Mouse (Mus musculus): ENCODE results near the gene Fbxo41. TPM values are rescaled to one million over a fixed set of nuclear protein-coding genes. Genes with fewer than 3 reads are reported as not detected.

Gene Fbxo41
- polyA plus RNA-seq, 1 experiment from 2014 or later, result 10.0 TPM

- Histone ChIP-seq H3K36me3 (ENCODE audit: control insufficient read depth, insufficient read depth, low read length) (no peaks in the 10 kb centered on the region), H3K27ac (ENCODE audit: low read depth, low read length) (no peak within 1 kb of the TSS), H3K27me3 (ENCODE audit: control insufficient read depth, insufficient read depth, low read length) (0 out of 2 replicates have a peak, but pooled peaks cover 2% of the 10 kb centered on the region), H3K4me3 (ENCODE audit: low read depth, low read length) (no peak within 1 kb of the TSS), H3K9me3 (ENCODE audit: control insufficient read depth, low read length) (no peaks in the 10 kb centered on the region), H3K4me2 (ENCODE audit: low read depth, low read length) (no peak within 1 kb of the TSS), H3K9ac (replicated peaks; ENCODE audit: low read depth, low read length) (no peak within 1 kb of the TSS), H3K4me1 (ENCODE audit: control insufficient read depth, insufficient read depth, low read length) (no peaks in the 10 kb centered on the region)
- ATAC-seq (ENCODE audit: low read depth), result no peak
- WGBS, result 11% methylated on average over 28 of the region's 28 CpGs
Measured at GRCm38 (mm10) chr6:85423836-85424379, 78.9 kb downstream of the Fbxo41 start, which contains the start of gene Noto. TSS of gene Noto (plus strand) at chr6:85423886.

Other genes with a start within 250 kb of the Fbxo41 start
- 21.3 and 29.7 TPM in 2 replicates for gene Sfxn5, start 169.6 kb downstream of the Fbxo41 start, polyA plus RNA-seq (2014; fragmentation: Nextera tagmentation; extraction: Ambion mirVana)
- 15.6 and 20.5 TPM in 2 replicates for gene Rab11fip5, start 128.4 kb downstream of the Fbxo41 start, polyA plus RNA-seq (2014; fragmentation: Nextera tagmentation; extraction: Ambion mirVana)
- not detected in 2 replicates for gene Noto, start 79.1 kb downstream of the Fbxo41 start, polyA plus RNA-seq (2014; fragmentation: Nextera tagmentation; extraction: Ambion mirVana)
- gene Smyd5, start 71.0 kb downstream of the Fbxo41 start, polyA plus RNA-seq (2014; fragmentation: Nextera tagmentation; extraction: Ambion mirVana), result 58.8 and 67.0 TPM in 2 replicates
- gene Cct7, start 51.5 kb downstream of the Fbxo41 start, polyA plus RNA-seq (2014; fragmentation: Nextera tagmentation; extraction: Ambion mirVana), result 595 and 603 TPM in 2 replicates
- 21.4 and 23.0 TPM in 2 replicates for gene Pradc1, start 51.0 kb downstream of the Fbxo41 start, polyA plus RNA-seq (2014; fragmentation: Nextera tagmentation; extraction: Ambion mirVana)
- gene Egr4, start 10.6 kb upstream of the Fbxo41 start, polyA plus RNA-seq (2014; fragmentation: Nextera tagmentation; extraction: Ambion mirVana), result not detected in 2 replicates
- gene Alms1, start 84.5 kb upstream of the Fbxo41 start, polyA plus RNA-seq (2014; fragmentation: Nextera tagmentation; extraction: Ambion mirVana), result 6.5 and 6.6 TPM in 2 replicates
- gene Nat8f7, start 210.2 kb upstream of the Fbxo41 start, polyA plus RNA-seq (2014; fragmentation: Nextera tagmentation; extraction: Ambion mirVana), result not detected in 2 replicates

Measured in neural tube, embryonic 14.5 days (tissue).